Mouse (Mus musculus): ENCODE data around the gene Scd2. TPM values are rescaled to one million over a fixed set of nuclear protein-coding genes. Genes with fewer than 3 reads are reported as not detected.
A peak's percentile ranks its signal among the peaks of the same experiment; 100 is the strongest.

Gene Scd2
- total RNA-seq, 2 experiments from 2014 or later = 590 to 647 TPM

DNA sequence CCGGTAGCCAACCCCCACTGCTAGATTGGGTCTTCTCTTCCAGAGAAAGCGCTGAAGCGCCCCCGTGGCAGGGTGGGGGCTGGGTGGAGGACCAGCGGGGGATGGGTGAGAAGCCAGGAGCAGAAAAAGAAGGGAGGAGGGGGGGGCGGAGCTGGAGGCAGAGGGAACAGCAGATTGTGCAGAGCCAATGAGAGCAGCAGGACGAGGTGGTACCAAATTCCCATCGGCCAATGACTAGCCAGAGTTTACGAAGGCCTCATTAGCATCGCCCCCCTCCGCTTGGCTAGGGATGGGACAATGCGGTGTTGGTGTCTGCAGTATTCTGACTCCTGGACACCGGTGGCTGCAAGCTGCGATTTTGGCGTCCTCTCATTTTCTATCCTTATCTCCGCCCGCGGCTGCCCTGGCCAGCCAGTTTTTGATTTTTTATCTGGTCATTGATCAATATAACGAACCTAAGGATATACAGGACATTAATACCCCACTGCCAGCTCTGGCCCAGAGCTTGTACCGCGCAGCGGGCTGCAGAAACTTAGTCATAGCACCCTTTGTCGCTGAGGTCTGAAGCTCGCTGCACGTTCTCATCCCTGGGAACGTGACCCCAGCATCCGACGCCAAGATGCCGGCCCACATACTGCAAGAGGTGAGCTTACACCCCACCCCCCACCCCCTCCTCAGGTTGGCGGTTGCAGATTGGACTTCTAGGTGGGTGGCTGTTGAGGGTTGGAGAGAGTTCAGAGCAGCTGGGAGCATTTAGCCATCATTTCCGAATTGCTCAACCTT is 486 bp downstream of the Scd2 start:
- DNase-seq (ENCODE audit: low spot score in 2 of 2) = peak; percentile 91 to 94
- intact Hi-C loops (cut with DNase I) = loop anchor here (1.0 to 2.0 kb wide), 3 partner anchors 10 to 148 kb away; partner anchors contain the start of gene Bloc1s2

GRCm38 (mm10) chr19:44294588-44295041 is 1.1 kb downstream of the Scd2 start:
- intact Hi-C loops (cut with DNase I) = loop anchor here (1.0 to 5.0 kb wide), 6 partner anchors 10 to 148 kb away; partner anchors contain the start of genes Bloc1s2 and Scd1
- peak; percentile 83 to 89 for DNase-seq (ENCODE audit: low spot score in 2 of 2)

- peak in 1 of 2 experiments; percentile 27 for DNase-seq (ENCODE audit: low spot score in 2 of 2)
- intact Hi-C loops (cut with DNase I) = loop anchor here (1.0 to 5.0 kb wide), 4 partner anchors 28 to 112 kb away; partner anchors contain the start of gene Scd1
Observed at GRCm38 (mm10) chr19:44295251-44295650, 1.8 kb downstream of the Scd2 start.

- intact Hi-C loops (cut with DNase I) = loop anchor here (1.0 to 5.0 kb wide), 4 partner anchors 29 to 112 kb away; partner anchors contain the start of gene Scd1
- DNase-seq (ENCODE audit: low spot score in 2 of 2) = peak; percentile 85
Observed at GRCm38 (mm10) chr19:44295741-44296140, 2.3 kb downstream of the Scd2 start.

GRCm38 (mm10) chr19:44296186-44296585 is 2.7 kb downstream of the Scd2 start:
- intact Hi-C loops (cut with DNase I) = loop anchor here (5.0 kb wide), 2 partner anchors 99 to 111 kb away; partner anchors contain the start of gene Scd1
- DNase-seq (ENCODE audit: low spot score in 2 of 2) = no peak

GRCm38 (mm10) chr19:44297068-44297760 is 3.7 kb downstream of the Scd2 start:
- intact Hi-C loops (cut with DNase I) = loop anchor here (5.0 kb wide), 2 partner anchors 100 to 110 kb away; partner anchors contain the start of gene Scd1
- DNase-seq (ENCODE audit: low spot score in 2 of 2) = peak in 1 of 2 experiments; percentile 22

DNA sequence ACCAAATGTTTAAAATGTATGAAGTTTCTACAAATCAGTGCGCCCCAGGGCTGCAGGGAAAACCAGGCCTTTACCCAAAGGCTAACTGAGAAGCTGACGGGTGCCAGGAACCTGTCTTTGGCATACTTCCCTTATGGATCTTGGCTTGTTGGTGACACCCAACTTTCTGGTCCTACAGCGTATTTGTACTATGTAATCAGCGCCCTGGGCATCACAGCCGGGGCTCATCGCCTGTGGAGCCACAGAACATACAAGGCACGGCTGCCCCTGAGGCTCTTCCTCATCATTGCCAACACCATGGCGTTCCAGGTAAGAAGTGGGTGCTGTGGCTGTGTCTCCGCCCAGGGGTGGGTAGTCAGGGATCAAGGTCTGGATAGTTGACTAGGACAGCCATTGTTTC is 4.4 kb downstream of the Scd2 start:
- peak in 1 of 2 experiments; percentile 20 for DNase-seq (ENCODE audit: low spot score in 2 of 2)
- intact Hi-C loops (cut with DNase I) = loop anchor here (5.0 kb wide), 2 partner anchors 101 to 109 kb away; partner anchors contain the start of gene Scd1

DNA sequence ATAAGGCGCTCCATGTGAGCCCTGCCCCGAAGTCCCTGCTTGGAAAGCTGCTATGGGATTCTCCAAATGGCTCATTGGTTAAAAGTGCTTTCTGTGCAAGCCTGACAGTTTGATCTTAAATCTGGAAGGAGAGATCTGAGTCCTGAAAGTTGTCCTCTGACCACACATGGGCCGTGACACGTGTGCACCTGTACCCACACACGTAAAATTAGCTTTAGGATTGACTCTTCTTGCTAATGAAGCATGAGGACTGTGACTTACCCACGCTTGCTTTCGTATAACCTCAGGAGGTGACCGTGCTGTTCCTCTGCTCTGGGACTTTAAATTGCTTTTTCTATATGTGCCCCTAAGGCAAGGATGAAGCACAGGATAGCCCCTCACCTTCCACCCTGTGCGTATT is 5.6 kb downstream of the Scd2 start:
- intact Hi-C loops (cut with DNase I) = loop anchor here (5.0 kb wide), 2 partner anchors 102 to 108 kb away; partner anchors contain the start of gene Scd1
- DNase-seq (ENCODE audit: low spot score in 2 of 2) = no peak

- DNase-seq (ENCODE audit: low spot score in 2 of 2) = no peak
- intact Hi-C loops (cut with DNase I) = loop anchor here (5.0 kb wide), 3 partner anchors 62 to 107 kb away; partner anchors contain the start of gene Scd1
Observed at GRCm38 (mm10) chr19:44299902-44300301, 6.4 kb downstream of the Scd2 start.

GRCm38 (mm10) chr19:44300520-44300919 is 7.0 kb downstream of the Scd2 start:
- intact Hi-C loops (cut with DNase I) = loop anchor here (5.0 kb wide), 1 partner anchor 62 kb away; no protein-coding TSS in a partner anchor
- DNase-seq (ENCODE audit: low spot score in 2 of 2) = no peak

DNA sequence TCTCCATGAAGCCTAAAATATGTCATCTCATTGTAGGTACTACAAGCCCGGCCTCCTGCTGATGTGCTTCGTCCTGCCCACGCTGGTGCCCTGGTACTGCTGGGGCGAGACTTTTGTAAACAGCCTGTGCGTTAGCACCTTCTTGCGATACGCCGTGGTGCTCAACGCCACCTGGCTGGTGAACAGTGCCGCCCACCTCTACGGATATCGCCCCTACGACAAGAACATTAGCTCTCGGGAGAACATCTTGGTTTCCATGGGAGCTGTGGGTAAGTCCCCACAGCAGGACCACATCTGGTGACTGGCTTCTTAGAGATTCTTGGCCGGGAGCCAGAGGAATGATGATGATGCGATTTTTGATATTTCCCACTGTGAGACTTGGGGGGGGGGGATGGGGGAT is 7.7 kb downstream of the Scd2 start:
- intact Hi-C loops (cut with DNase I) = loop anchor here (5.0 kb wide), 1 partner anchor 61 kb away; no protein-coding TSS in a partner anchor
- DNase-seq (ENCODE audit: low spot score in 2 of 2) = peak; percentile 35 to 61

- DNase-seq (ENCODE audit: low spot score in 2 of 2) = no peak
- intact Hi-C loops (cut with DNase I) = loop anchor here (2.0 to 5.0 kb wide), 2 partner anchors 31 to 61 kb away; partner anchors contain the start of gene Scd4
Observed at GRCm38 (mm10) chr19:44301671-44302305, 8.3 kb downstream of the Scd2 start.

DNA sequence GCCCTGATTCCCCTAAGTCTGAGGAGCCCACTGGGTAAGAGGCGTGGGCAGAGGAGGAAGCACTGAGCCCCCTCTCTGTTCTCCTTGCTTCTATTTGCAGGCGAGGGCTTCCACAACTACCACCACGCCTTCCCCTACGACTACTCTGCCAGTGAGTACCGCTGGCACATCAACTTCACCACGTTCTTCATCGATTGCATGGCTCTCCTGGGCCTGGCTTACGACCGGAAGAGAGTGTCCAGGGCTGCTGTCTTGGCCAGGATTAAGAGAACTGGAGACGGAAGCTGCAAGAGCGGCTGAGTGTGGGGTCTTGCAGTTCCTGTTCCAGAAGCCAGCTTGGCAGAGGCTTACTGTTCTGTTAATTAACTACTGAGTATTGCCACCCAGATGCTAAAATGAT is 9.4 kb downstream of the Scd2 start:
- DNase-seq (ENCODE audit: low spot score in 2 of 2) = peak; percentile 31 to 45
- intact Hi-C loops (cut with DNase I) = loop anchor here (2.0 to 5.0 kb wide), 2 partner anchors 30 to 59 kb away; partner anchors contain the start of gene Scd4

DNA sequence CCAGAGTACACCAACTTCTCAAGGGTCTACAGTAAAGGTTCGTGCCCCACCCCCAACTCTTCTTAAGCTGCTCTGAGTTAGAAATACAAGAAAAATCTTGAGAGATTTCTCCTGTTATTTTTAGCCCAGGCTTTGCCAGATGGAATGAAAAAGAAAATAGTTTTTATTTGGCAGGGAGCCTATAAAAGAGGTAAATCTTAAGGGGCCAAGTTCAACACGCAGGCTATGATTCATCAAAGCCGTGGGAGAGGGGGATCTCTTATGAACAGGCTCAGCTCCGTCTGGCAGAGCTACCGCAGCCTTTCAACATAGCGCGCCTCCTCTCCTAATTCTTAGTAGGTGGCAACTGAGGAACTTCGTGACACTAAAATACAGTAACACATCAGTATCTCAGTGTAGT is 10.0 kb downstream of the Scd2 start:
- peak; percentile 38 to 43 for DNase-seq (ENCODE audit: low spot score in 2 of 2)
- intact Hi-C loops (cut with DNase I) = loop anchor here (2.0 to 5.0 kb wide), 2 partner anchors 29 to 59 kb away; partner anchors contain the start of gene Scd4

DNA sequence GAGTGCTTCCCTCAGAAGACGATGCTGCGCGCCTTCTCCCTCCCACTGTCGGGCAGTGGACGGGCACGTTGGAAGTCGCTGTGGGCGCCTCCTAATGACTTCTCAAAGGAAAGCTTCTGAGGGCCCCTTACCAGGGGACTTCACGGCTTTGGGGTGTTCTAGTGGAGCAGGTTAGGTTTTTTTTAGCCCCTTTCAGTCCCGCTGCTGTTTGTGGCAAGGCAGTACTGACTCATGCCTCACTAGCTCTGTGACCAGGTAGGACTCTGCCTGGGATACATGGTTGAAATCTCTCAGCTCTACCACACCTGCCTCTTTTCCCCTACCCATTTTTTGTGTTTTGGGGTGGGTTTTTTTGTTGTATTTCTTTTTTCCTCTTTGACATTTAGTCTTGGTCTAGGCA is 10.9 kb downstream of the Scd2 start:
- DNase-seq (ENCODE audit: low spot score in 2 of 2) = no peak
- intact Hi-C loops (cut with DNase I) = loop anchor here (5.0 kb wide), 1 partner anchor 58 kb away; no protein-coding TSS in a partner anchor

GRCm38 (mm10) chr19:44304851-44305510 is 11.5 kb downstream of the Scd2 start:
- intact Hi-C loops (cut with DNase I) = loop anchor here (5.0 kb wide), 1 partner anchor 57 kb away; no protein-coding TSS in a partner anchor
- no peak for DNase-seq (ENCODE audit: low spot score in 2 of 2)

GRCm38 (mm10) chr19:44305701-44306100 is 12.2 kb downstream of the Scd2 start:
- no peak for DNase-seq (ENCODE audit: low spot score in 2 of 2)
- intact Hi-C loops (cut with DNase I) = no loop called here

- DNase-seq (ENCODE audit: low spot score in 2 of 2) = no peak
- intact Hi-C loops (cut with DNase I) = no loop called here
Observed at GRCm38 (mm10) chr19:44306171-44306570, 12.7 kb downstream of the Scd2 start.

Measured in left cerebral cortex, postnatal 36 days (tissue).